Mouse (Mus musculus) MN1 (cell line): ENCODE results near the gene Dclk1.

ENCODE experiments used
- DNase-seq: peaks from one replicate; pipeline ENCODE4 v3.0.0-alpha.2; 2016; ENCODE audit warnings: low spot score

Dclk1 gene

DNA sequence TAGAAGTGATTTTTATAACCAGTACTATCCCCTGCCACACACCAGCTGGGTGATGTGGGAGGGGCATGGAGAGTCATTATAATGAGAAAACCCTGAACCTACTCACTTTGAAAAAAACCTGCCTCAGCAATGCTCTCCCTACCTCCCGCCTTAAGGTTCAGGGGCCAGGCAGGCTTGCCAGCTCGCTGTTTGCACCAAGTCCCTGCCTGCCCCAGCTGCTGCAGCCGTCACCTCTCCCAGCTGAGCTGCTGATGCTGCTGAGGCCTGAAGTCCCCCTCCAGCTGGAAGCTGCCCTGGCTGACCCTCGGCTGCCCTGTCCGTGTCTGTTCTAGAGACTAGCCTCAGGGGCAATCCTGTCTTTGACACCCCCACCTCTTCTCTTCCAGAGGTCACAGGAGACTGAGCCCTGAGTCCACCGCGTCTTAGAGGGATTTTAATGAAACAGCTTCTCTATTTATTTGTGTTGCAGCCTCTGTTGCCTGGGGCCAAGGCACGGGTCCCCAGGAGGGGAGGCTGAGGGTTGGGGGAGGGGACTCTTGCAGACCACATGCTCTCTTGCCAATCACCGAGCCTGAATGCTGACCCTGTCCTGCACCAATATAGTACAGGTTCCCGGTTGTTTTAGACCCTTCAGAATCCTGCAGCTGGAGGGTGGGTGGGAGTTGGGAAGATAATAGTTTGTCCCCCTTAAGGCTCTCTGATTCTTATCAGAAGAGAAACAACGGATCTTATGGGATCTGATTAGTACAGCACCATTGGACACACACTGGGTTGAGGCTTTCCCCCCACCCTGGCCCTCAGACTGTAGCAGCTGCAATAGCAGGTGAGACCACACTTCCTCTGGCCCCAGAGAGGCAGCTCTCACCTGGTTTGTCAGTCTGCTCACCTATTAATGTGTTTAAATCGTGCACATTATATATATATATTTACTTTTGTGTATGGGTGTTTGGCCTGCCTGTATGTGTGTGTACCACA is 346.1 kb downstream of the Dclk1 start:
- DNase-seq: no peak
